Mouse (Mus musculus) heart, adult 2 months (tissue): Measurements from ENCODE around the gene Gbx2.

ENCODE experiments used
- CTCF ChIP-seq: fragments of 200-600 bp; IDR thresholded peaks from 2 replicates; pipeline ENCODE4 v1.8.1; 2022; ENCODE audit warnings: antibody characterized with exemption, mild to moderate bottlenecking, moderate library complexity
- POLR2A ChIP-seq: fragments of 200-500 bp; IDR thresholded peaks from 2 replicates; pipeline ENCODE4 v1.6.1; 2011; ENCODE audit warnings: mild to moderate bottlenecking, low read depth, low read length, control low read depth; ENCODE audit not compliant: insufficient read depth

- TF ChIP-seq POLR2A (no peak), CTCF (no peak)
Observed at GRCm38 (mm10) chr1:89962092-89962491, 31.1 kb upstream of the Gbx2 start.
